Mouse (Mus musculus): ENCODE data around the gene Commd1.

DNA sequence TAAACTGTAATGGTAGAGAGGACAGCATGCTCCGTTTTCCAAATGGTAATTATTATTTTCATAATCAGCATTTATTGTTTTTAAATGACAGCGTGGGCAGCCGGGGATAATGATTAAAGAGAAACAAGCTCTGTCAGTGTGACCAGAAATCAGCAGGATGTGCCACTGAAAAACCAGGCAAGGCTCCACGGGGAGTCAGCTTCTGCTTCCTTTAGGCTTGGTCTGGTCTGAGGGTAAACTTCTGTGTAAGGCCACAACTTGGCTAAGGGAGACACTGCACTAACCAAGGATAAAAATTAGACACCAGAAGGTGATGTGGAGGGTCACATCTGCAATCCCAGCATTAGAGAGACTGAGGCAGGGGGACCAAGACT lies 109.9 kb downstream of the Commd1 start:
- TF ChIP-seq E2F4 (IDR thresholded peaks at IDR 0.05; ENCODE audit: borderline replicate concordance, low read depth, low read length), result no peak
- no peak for TF ChIP-seq EP300 (IDR thresholded peaks at IDR 0.05; ENCODE audit: low read depth in 1 of 2, low read length in 2 of 2)
- TF ChIP-seq CTCF (IDR thresholded peaks at IDR 0.05 in 2 of 3, conservative IDR thresholded peaks at IDR 0.05 in 1 of 3; ENCODE audit: control insufficient read depth in 1 of 3, insufficient read depth in 1 of 3, low read depth in 2 of 3, low read length in 3 of 3, poor library complexity in 1 of 3, severe bottlenecking in 1 of 3), result no peak
- TF ChIP-seq HCFC1 (IDR thresholded peaks at IDR 0.05; ENCODE audit: low read depth, low read length), result no peak
- no peak for TF ChIP-seq SMC3 (IDR thresholded peaks at IDR 0.05; ENCODE audit: low read depth, low read length)
- no peak for TF ChIP-seq USF1 (IDR thresholded peaks at IDR 0.05; ENCODE audit: low read depth, low read length)
